Mouse (Mus musculus): ENCODE measurements around the gene Cphx3. TPM values are rescaled to one million over a fixed set of nuclear protein-coding genes. Genes with fewer than 3 reads are reported as not detected.
"Not testable (repeated sequence)": the region's sequence is repeated elsewhere in the genome, so short reads cannot be mapped to it uniquely, and the experiment has no call there.

The Cphx3 gene
- total RNA-seq, 4 experiments from 2014 or later, result not detected

DNA sequence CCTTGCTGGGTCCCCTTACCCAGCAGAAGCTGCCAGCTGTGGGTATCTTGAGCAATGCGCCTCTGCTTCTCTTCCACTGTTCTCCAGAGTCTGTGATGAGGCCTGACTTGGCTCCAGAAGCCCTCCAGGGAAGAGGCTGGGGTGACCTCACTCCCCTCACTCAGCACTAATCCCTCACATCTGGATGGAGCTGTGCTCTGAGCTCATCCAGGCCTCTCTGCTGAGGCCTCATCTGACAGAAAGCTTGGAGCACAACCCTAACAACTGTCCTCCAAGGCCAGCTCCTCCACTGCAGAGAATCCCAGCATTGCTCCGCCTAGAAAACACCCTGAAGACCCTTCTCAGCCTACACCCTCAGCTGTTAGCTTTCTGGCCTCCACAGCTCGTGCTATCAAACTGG lies 91.9 kb downstream of the Cphx3 start:
- not testable (repeated sequence) for DNase-seq (ENCODE audit: low spot score in 2 of 2)

DNA sequence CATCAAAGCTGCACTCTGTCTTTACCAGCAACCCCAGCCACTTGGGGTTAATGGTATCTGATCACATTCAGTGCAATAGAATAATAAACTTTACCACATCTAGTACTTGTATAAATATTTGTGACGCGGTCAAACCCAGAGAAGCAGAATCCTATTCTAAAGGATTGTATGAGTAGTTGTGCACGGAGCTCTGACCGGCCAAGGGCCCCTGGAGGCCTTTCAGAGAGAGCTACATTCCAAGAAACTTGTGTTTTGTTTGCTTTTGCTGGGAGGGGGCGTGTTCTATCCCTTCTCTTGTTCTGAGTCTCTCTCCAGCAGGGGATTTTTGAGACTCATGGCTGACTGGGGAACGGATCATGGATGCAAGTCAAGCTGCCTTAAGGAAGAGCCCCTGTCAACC lies 92.9 kb downstream of the Cphx3 start:
- DNase-seq (ENCODE audit: low spot score in 2 of 2), result not testable (repeated sequence)

DNA sequence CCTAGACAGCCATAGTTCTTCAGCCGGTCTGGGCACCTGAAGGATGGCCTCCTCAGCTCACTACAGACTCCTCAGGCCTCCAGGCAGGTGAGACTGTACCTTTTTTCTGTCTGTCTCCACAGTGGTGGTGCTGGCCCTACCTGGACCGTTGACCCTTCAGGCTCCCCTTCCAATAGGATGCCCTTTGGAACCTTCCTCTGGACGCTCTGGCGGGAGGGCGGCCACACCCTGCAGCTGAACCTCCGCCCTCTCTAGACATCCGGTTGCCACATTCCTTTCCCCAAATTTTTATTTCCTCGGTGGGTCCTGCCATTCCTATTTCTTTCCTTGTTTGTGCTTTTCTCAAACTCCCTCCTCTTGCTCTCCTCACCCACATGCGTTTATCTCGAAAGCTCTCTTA lies 99.6 kb downstream of the Cphx3 start:
- DNase-seq (ENCODE audit: low spot score in 2 of 2), result not testable (repeated sequence)

DNA sequence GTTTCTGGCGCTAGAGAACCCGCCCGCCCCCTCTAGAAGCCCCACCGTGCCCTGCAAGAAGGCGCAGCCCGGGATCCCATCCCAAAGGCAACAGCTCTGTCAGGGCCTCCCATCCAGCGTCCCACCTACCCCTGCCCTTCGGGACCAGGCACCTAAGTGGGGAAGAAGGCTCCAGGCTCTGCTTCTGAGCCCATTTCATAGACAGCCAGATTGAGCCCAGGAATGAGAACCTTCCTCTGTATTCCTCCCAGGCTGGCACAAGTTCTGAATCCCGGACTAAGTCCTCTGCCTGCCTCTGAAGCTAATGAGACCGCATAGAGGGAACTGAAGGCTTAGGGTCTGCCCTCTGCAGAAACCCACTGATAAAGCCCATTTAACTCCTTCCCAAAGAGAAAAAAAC lies 100.3 kb downstream of the Cphx3 start, which contains the start of gene Plac9b:
Gene Plac9b, minus strand, starts transcription at position 101 of the 400 bp plus-strand sequence.
- not testable (repeated sequence) for DNase-seq (ENCODE audit: low spot score in 2 of 2)

- DNase-seq (ENCODE audit: low spot score in 2 of 2), result not testable (repeated sequence)
Observed at GRCm38 (mm10) chr14:26186638-26187037, 104.5 kb downstream of the Cphx3 start.

- not testable (repeated sequence) for DNase-seq (ENCODE audit: low spot score in 2 of 2)
Observed at GRCm38 (mm10) chr14:26188361-26188760, 106.3 kb downstream of the Cphx3 start.

DNA sequence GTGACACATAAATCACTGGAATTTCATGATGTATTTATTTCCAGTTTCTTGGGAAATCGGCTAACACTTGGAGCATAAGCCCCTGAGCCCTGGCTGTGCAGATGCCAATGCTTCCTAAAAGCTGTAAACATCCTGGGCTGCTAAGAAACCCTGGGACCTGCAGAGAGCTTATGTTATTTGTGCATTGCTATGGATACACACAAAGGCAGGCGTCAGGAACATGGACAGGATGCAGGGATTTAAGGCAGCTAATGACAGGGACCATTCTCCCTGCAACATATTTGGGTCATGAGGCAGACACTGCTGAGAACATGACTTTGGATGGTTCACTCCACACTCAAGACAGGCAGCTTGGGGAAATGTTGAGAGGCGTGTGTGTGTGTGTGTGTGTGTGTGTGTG lies 115.8 kb downstream of the Cphx3 start:
- DNase-seq (ENCODE audit: low spot score in 2 of 2), result not testable (repeated sequence)

- DNase-seq (ENCODE audit: low spot score in 2 of 2), result not testable (repeated sequence)
Observed at GRCm38 (mm10) chr14:26206197-26206925, 124.3 kb downstream of the Cphx3 start.

DNA sequence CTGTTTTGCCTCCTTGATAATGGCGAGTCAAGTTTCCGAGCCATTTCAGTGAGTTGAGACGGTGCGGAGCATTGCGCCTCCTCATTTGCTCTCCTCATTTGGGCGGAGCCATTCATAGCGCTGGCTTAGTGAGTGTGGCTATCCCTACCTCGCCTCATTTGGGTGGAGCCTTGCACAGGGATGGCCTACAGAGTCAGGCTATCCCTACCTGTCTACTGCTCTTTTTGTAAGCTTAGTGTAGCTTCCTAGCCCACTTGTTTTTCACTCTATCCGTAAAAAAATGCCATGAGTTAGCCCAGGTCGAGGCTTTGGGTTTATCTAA lies 124.8 kb downstream of the Cphx3 start, which contains the start of gene Tmem254b:
Gene Tmem254b, minus strand, starts transcription at position 116 of the 322 bp plus-strand sequence.
- not testable (repeated sequence) for DNase-seq (ENCODE audit: low spot score in 2 of 2)

DNA sequence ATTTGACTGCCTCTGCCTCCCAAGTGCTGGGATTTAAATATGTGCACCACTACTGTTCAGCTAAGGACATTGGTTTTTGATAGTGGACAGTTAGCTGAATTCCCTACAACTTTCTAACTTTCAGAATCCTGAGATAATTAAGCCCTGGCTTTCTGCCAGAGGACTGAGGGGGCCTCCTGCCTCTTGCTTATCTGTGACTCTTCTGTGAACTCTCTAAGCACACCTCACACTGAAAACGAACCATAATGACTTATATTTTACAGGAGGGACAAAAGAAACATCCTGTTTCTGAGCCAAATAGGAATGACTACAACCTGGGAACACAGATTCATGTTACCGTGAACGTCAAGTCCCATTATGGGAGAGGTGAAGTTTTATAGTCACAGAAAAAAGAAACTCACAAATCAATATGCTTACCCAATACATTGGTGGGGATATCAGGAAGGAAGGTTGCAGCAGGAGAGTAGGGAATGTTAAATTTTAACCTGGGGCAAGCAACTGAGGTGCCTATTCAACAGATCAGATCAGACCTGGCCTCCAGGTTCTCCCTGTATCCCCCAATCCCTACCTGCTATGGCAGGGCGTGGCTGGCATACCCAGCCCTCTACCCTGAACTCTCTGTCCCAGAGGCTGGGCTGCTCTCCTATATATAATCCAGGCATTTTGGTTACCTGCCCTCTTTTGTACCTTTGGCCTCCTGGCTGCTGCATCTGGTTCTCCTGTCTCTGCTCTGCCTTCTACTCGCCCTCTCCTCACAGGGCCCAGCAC lies 134.3 kb downstream of the Cphx3 start:
- DNase-seq (ENCODE audit: low spot score in 2 of 2), result not testable (repeated sequence)

GRCm38 (mm10) chr14:26237183-26237582 lies 155.1 kb downstream of the Cphx3 start:
- not testable (repeated sequence) for DNase-seq (ENCODE audit: low spot score in 2 of 2)

DNA sequence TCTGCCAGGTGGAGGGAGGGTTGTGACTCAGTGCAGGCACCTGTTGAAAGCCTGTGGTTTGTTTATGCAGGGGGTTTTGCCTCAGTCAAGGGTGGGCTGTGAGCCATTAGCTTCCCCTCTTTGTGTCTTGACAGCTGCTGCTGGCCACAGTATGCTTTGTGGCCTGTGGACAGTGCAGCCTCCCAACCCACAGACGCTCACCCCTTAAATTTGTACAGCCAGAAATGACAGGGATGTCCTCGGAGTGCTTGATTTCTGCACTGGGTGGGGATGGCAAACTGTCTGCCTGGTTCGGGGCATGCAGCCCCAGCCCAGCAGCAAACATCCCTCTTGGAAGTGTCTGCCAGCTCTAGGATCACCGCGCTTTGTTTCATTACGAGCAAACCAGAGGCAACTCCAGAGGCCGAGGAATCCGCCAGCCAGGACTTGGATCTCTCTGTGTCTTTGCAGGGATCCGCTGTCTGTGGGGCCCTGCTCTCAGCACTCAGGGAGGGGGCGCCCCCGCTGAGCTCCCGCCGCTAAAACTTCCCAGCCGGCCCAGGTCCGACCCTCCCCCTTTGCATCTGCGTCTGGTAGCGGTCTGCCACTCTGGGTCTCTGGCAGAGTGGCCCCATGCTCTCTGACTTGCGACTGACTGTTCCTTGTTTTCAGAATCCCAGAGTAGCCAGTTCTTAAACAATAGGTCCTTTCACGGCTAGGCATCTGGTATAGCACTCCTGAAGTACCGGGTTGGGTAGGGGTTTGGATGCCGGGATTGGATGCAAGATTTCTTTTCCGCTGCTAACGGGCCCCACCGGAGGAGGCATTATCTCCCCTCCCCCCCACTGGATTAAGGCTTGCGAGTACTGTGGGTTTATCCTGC lies 175.9 kb downstream of the Cphx3 start, which contains the start of gene Duxbl3:
Gene Duxbl3, plus strand, starts transcription at position 207 of the 862 bp plus-strand sequence.
- not testable (repeated sequence) for DNase-seq (ENCODE audit: low spot score in 2 of 2)

DNA sequence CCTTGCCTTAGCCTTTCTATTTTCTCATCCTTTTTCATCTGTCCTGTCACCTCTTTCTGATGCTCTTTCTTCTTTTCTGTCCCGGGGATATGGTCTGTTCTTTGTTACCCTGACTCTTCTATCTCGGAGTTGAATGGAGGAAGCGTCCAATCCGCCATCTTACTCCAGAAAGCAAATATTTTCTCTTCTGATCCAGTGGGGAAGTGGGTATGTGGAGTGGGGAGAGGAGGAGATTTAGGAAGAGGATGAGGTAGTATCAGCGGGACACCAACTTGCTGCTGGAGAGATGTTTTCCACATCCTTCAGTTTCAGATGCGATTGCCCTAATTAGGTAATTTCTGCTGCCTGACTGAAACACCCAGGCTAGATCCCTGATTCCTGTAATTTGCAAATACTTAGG lies 176.6 kb downstream of the Cphx3 start:
- not testable (repeated sequence) for DNase-seq (ENCODE audit: low spot score in 2 of 2)

Other genes starting within 250 kb of the Cphx3 start
- 10 to 100 TPM; 33.7 to 40.5 (median 36.4) TPM for gene Anxa11, start 240.1 kb upstream of the Cphx3 start, total RNA-seq (2022)
- gene Plac9a, start 179.2 kb upstream of the Cphx3 start, total RNA-seq (2022), result 1 to 10 TPM in 1 of 4 experiments, not detected in 3; 1.7 TPM
- 10 to 100 TPM in 1 of 4 experiments, 1 to 10 TPM in 3; 3.1 to 10.7 (median 5.5) TPM for gene Tmem254a, start 154.6 kb upstream of the Cphx3 start, total RNA-seq (2022)
- gene Cphx1, start 144.0 kb upstream of the Cphx3 start, total RNA-seq (2022), result not detected
- under 1 TPM in 2 of 4 experiments, not detected in 2; 0.81 TPM for gene Duxbl1, start 103.7 kb upstream of the Cphx3 start, total RNA-seq (2022)
- 1 to 10 TPM; 2.2 to 6.2 (median 3.3) TPM for gene Gm9780, start 39.6 kb upstream of the Cphx3 start, total RNA-seq (2022)
- gene Tmem254c, start 14.9 kb upstream of the Cphx3 start, total RNA-seq (2022), result 10 to 100 TPM; 18.3 to 32.3 (median 24.6) TPM
- gene Cphx2, start 781 bp upstream of the Cphx3 start, total RNA-seq (2022), result not detected
- gene Duxbl2, start 36.1 kb downstream of the Cphx3 start, total RNA-seq (2022), result under 1 TPM in 3 of 4 experiments, not detected in 1; 0.23 to 0.61 (median 0.50) TPM
- 10 to 100 TPM in 2 of 4 experiments, 1 to 10 TPM in 2; 8.5 to 10.7 (median 10.0) TPM for gene Plac9b, start 100.2 kb downstream of the Cphx3 start, total RNA-seq (2022)
- gene Tmem254b, start 124.7 kb downstream of the Cphx3 start, total RNA-seq (2022), result 10 to 100 TPM in 2 of 4 experiments, 1 to 10 TPM in 2; 6.3 to 14.1 (median 10.8) TPM
- gene Duxbl3, start 175.7 kb downstream of the Cphx3 start, total RNA-seq (2022), result 1 to 10 TPM in 3 of 4 experiments, under 1 TPM in 1; 0.42 to 1.7 (median 1.3) TPM

Data from left cerebral cortex, adult 8-10 months (tissue).